Mouse (Mus musculus) forebrain, embryonic 12.5 days (tissue): ENCODE measurements at regions not wholly inside any gene's neighbourhood (a gene's known extent, or its start where the extent isn't known, plus 50 kb on each side); places are given as distances from the start of the nearest gene placed in this dataset.

Source experiments
- ATAC-seq: fragments of 200-750 bp; cut with Nextera tagmentation; 2 replicates; pipeline ENCODE4 v1.8.0; 2017; ENCODE audit warnings: moderate TSS enrichment; ENCODE audit not compliant: low FRiP score
- H3K27ac ChIP-seq: fragments of 300-500 bp; sonication (generic); 2 replicates; pipeline ENCODE4 v1.5.1; 2016; ENCODE audit warnings: mild to moderate bottlenecking
- H3K27me3 ChIP-seq: fragments of 300-500 bp; sonication (generic); 2 replicates; pipeline ENCODE4 v1.6.1; 2016; ENCODE audit warnings: mild to moderate bottlenecking
- H3K36me3 ChIP-seq: fragments of 300-500 bp; sonication (generic); replicated peaks from 2 replicates; pipeline ENCODE4 v1.6.1; 2016; ENCODE audit warnings: mild to moderate bottlenecking
- H3K4me1 ChIP-seq: fragments of 300-500 bp; sonication (generic); 2 replicates; pipeline ENCODE4 v1.6.1; 2016
- H3K4me2 ChIP-seq: fragments of 300-500 bp; sonication (generic); 2 replicates; pipeline ENCODE4 v1.6.1; 2016; ENCODE audit warnings: mild to moderate bottlenecking, moderate library complexity
- H3K4me3 ChIP-seq: fragments of 300-500 bp; sonication (generic); replicated peaks from 2 replicates; pipeline ENCODE4 v1.5.1; 2016; ENCODE audit warnings: mild to moderate bottlenecking
- H3K9ac ChIP-seq: fragments of 300-500 bp; sonication (generic); 2 replicates; pipeline ENCODE4 v1.6.1; 2016; ENCODE audit warnings: mild to moderate bottlenecking
- H3K9me3 ChIP-seq: fragments of 300-500 bp; sonication (generic); 2 replicates; pipeline ENCODE4 v1.6.1; 2016
- WGBS: fragments of 180-500 bp; shearing (Covaris S2); methylation state at CpG from one replicate; pipeline ENCODE4 v1.1.7; 2016; 5-methylcytosine and 5-hydroxymethylcytosine counted together

DNA sequence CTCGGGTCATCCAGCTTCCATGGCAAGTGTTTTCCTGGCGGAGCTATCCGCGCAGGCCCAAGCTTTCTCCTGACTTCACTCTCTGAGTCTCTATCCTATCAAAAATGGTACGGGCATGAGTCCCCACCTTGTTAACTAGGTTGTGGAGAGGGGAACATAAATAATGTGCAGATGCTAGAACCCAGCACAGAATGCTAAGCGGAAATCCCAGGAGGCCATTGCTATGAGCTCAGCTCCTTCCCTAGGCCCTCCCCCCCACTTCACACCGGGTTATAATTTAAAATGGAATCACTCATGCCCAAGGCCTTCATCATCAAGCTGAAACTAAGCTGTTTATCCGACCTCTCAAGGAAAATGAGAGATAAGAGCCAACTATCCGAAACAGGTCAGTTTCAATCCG lies 60.4 kb upstream of the Cd83 start:
- 81% methylated on average over 10 of the region's 10 CpGs for WGBS
- Histone ChIP-seq H3K27ac (no peak overlapping the region), H3K4me2 (no peak overlapping the region), H3K9ac (no peak overlapping the region), H3K36me3 (no peaks in the 10 kb centered on the region), H3K4me3 (no peak overlapping the region), H3K9me3 (no peaks in the 10 kb centered on the region), H3K27me3 (0 out of 2 replicates have a peak, but pooled peaks cover 4% of the 10 kb centered on the region), H3K4me1 (no peaks in the 10 kb centered on the region)
- ATAC-seq = no peak

DNA sequence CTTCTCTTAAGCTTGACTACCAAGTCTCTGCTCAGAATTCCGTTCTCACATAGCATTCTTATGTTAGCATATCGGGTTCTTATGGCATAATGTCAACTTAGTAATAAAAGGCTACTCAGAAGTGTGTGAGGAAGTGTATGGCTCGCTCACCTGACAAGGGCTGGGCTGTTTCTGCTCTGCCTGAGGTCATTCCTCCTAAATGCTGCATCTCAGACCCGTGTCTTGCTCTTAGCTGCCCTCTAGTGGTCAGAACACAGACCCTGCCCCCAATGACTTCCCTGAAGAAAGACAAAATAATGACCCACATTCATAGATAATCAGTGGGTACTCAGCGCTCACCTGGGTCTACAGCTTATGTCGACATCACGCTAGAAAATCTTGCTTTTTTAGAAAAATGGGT lies 58.9 kb upstream of the Cd83 start:
- Histone ChIP-seq H3K36me3 (no peaks in the 10 kb centered on the region), H3K27ac (no peak overlapping the region), H3K4me2 (no peak overlapping the region), H3K4me1 (no peaks in the 10 kb centered on the region), H3K9ac (no peak overlapping the region), H3K27me3 (no peaks in the 10 kb centered on the region), H3K9me3 (no peaks in the 10 kb centered on the region), H3K4me3 (no peak overlapping the region)
- peak; percentile 33; the same call in 1 of the 2 replicates for ATAC-seq
- 28% methylated on average over 7 of the region's 7 CpGs for WGBS

DNA sequence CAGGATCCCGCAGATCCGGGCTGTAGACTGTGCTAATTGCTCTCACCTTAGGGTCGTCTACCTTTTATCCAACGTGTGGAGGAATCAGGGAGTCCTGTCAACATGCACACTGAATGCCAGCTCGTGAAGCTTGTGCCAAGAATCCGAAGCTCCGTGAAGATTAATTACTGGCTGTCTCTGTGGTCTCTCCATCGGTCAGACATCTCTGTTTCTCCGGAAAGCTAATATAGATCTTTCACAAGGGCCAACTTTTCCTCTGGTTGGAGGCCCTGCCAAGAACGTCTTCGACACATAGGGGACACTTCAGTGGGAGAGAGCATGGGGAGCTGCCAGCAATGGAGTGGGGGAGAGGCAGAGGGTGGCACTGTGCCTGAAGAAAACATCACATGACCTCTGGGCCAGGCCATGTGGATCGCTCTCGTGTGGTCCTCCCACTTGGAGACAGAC lies 57.7 kb upstream of the Cd83 start:
- WGBS = 77% methylated on average over 13 of the region's 13 CpGs
- no peaks in the 10 kb centered on the region for H3K4me1 ChIP-seq
- no peak overlapping the region for H3K4me2 ChIP-seq
- no peak overlapping the region for H3K9ac ChIP-seq
- H3K27me3 ChIP-seq = no peaks in the 10 kb centered on the region
- no peak overlapping the region for H3K27ac ChIP-seq
- H3K4me3 ChIP-seq = no peak overlapping the region
- no peaks in the 10 kb centered on the region for H3K9me3 ChIP-seq
- H3K36me3 ChIP-seq = no peaks in the 10 kb centered on the region
- no peak for ATAC-seq

GRCm38 (mm10) chr13:43729617-43730016 lies 55.0 kb upstream of the Cd83 start:
- Histone ChIP-seq H3K4me1 (no peaks in the 10 kb centered on the region), H3K36me3 (no peaks in the 10 kb centered on the region), H3K4me2 (no peak overlapping the region), H3K4me3 (no peak overlapping the region), H3K9me3 (no peaks in the 10 kb centered on the region), H3K9ac (no peak overlapping the region), H3K27me3 (peaks cover 2% of the 10 kb centered on the region; the same call in 1 of the 2 replicates), H3K27ac (no peak overlapping the region)
- ATAC-seq = no peak
- 91% methylated on average over 11 of the region's 11 CpGs for WGBS

- no peaks in the 10 kb centered on the region for H3K4me1 ChIP-seq
- H3K27me3 ChIP-seq = peaks cover 3% of the 10 kb centered on the region; the same call in 1 of the 2 replicates
- no peak for ATAC-seq
- H3K4me2 ChIP-seq = no peak overlapping the region
- H3K27ac ChIP-seq = no peak overlapping the region
- no peak overlapping the region for H3K9ac ChIP-seq
- 88% methylated on average over 10 of the region's 10 CpGs for WGBS
- H3K9me3 ChIP-seq = no peaks in the 10 kb centered on the region
- no peaks in the 10 kb centered on the region for H3K36me3 ChIP-seq
- no peak overlapping the region for H3K4me3 ChIP-seq
Observed at GRCm38 (mm10) chr13:43733061-43733460, 51.5 kb upstream of the Cd83 start.

- no peak for ATAC-seq
- Histone ChIP-seq H3K9me3 (no peaks in the 10 kb centered on the region), H3K4me1 (0 out of 2 replicates have a peak, but pooled peaks cover 7% of the 10 kb centered on the region), H3K9ac (no peak overlapping the region), H3K27ac (no peak overlapping the region), H3K4me3 (no peak overlapping the region), H3K36me3 (no peaks in the 10 kb centered on the region), H3K4me2 (no peak overlapping the region), H3K27me3 (peaks cover 3% of the 10 kb centered on the region; the same call in 1 of the 2 replicates)
- 82% methylated on average over 14 of the region's 14 CpGs for WGBS
Observed at GRCm38 (mm10) chr13:43734641-43735040, 49.9 kb upstream of the Cd83 start.
